Mouse (Mus musculus) cerebellum, adult 11 months (tissue): ENCODE data around the gene Gls2.
A peak's percentile ranks its signal among the peaks of the same experiment; 100 is the strongest.

Source experiments
- DNase-seq: peaks from one replicate; pipeline ENCODE4 v3.0.0; 2022

The Gls2 gene

GRCm38 (mm10) chr10:128236321-128236720, 42.1 kb downstream of the Gls2 start:
- DNase-seq: no peak

GRCm38 (mm10) chr10:128237807-128238480, 43.7 kb downstream of the Gls2 start:
- DNase-seq: peak; percentile 38

DNA sequence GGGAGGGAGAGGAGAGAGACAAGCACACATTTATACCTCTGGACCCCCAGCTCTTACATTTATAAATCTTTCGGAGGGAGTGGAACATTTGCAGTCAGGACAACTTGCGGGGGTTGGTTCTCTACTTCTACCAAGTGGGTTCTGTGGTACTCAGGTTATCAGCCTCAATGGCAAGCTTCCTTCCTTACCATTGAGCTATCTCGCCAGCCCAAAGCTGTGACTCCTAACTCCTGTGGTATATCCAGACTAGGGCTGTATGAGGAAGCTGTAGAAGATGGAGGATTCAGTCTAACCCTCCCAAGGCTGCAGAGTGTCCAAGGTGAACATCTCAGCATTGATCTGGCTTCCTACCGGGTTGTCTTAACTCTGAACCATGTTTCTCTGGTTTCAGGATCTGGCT, 44.9 kb downstream of the Gls2 start:
- no peak for DNase-seq

GRCm38 (mm10) chr10:128240131-128240530, 45.9 kb downstream of the Gls2 start:
- no peak for DNase-seq

- no peak for DNase-seq
Observed at GRCm38 (mm10) chr10:128243252-128243651, 49.0 kb downstream of the Gls2 start.

DNA sequence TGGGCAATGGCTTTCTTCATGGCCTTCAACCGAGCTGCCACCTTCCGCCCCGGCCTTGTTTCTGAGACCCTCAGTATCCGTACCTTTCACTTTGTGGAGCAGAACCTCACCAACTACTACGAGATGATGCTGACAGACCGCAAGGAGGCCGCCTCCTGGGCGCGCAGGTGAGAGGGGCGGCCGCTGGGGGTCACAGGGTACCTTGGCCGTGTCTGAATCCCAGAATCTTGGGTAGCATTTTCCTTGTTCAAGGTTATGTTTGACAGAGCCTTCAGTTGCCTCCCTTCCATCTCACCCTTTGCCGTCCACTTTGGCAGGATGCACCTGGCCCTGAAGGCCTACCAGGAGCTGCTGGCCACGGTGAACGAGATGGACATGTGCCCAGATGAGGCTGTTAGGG, 49.9 kb downstream of the Gls2 start:
- DNase-seq: no peak

DNA sequence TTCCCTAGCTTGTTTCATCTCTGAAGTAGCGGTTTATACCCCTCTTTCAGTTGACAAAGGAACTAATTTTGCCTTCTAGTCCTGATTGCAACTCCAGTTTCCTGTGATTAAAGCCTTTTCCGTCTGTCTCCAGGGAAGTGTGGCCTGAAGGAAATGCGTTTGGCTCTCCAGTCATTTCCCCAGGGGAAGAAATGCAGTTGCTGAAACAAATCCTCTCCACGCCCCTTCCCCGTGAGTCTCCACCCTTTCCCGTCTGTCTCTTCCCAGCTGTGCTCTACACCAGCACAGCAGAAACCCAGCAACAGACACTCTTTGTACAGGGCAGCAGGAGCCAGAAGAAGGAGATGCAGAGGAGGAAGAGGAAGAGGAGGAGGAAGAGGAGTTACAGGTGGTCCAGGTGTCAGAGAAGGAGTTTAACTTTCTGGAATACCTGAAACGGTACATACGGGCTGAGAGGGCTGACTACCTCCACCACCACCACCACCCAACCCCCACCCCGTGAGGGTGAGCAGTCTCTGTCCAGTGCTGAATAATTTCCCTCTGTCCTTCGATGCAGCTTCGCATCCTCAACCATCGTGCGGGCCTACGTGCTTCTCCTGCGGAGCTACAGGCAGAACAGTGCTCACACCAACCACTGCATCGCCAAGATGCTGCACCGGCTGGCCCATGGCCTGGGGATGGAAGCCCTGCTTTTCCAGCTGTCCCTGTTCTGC, 52.9 kb downstream of the Gls2 start:
- no peak for DNase-seq

DNA sequence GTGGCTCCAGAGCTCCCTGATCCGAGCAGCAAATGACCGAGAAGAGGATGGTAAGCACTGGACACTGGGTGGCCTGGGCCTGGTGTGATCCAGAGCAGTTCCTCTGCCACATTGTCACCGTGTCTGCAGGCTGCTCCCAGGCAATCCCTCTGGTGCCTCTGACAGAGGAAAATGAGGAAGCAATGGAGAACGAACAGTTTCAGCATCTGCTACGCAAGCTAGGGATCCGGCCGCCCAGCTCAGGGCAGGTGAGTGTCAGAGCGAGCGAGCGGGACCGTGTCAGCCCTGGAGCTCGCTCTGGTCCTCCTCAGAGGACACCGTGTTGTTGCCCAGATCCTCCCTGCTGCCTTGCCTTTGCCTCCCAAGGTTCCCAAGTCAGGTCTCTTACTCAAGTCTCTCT, 56.3 kb downstream of the Gls2 start:
- no peak for DNase-seq

DNA sequence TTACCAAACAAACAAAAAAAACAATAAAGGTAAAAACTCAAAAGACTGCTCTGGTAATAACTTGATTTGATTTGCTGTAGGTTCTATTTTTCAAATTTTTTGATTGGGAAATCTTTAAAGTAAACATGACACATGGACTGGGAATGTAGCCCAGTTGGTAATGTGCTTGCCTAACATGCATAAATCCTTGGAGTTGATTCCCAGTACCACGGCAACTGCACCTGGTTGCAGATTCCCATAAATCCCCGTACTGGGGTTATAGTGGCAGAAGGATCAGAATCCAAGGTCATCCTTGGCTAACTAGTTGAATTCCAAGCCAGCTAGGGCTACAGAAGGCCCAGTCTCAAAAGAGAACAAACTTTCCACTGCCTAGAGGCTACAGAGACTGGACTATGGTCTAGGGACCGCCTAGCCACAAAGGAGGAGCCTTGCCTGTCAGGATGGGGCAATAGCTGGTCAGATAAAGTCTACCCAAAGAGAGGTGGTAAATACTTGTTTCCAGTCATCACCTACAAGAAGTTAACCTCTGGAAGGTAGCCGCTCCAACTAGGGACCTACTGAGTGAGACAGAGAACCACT, 59.5 kb downstream of the Gls2 start, which contains the start of gene Apon:
Gene Apon (plus strand): TSS at position 420 of the 579 bp plus-strand sequence.
- no peak for DNase-seq

- no peak for DNase-seq
Observed at GRCm38 (mm10) chr10:128255925-128256324, 61.7 kb downstream of the Gls2 start.

GRCm38 (mm10) chr10:128256328-128256727, 62.1 kb downstream of the Gls2 start:
- no peak for DNase-seq

GRCm38 (mm10) chr10:128258953-128259352, 64.7 kb downstream of the Gls2 start:
- no peak for DNase-seq
